Mouse (Mus musculus): ENCODE measurements around the gene Mamdc2.

The Mamdc2 gene

DNA sequence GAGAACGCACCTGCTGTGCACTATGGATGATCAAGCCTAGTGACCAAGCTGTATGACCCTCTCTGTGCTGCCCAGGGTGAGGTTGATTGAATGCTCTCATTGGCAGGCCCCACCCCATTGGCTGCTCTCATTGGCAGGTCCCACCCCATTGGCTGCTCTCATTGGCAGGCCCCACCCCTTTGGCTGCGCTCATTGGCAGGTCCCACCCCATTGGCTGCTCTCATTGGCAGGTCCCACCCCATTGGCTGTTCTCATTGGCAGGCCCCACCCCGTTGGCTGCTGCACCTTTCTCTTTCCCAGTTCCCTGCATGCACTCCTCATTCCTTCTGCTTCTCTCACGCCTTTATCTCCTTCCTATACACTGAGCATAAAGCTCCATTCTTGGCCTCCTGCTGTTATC lies 12.5 kb downstream of the Mamdc2 start:
- DNase-seq (ENCODE audit: inconsistent ontology term): no peak

DNA sequence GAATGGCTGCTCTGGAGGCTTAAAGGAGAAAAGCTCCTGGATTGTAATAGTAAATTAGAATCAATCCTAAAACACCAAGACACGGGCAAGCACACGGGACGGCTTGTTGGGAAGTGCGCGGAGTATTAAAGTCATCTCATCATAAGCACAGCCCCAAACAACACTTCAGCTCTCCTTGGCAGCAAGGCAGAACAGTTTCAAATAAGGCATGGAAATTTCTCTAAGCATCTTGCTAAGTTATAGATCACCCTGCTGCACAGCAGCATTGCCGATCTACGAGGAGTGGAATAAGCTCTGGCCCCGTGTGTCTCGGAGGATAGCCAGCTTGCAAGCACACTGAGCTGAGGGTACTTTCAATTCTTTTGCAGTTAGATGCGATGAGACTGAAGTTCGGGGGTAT lies 13.8 kb downstream of the Mamdc2 start:
- no peak for DNase-seq (ENCODE audit: inconsistent ontology term)

DNA sequence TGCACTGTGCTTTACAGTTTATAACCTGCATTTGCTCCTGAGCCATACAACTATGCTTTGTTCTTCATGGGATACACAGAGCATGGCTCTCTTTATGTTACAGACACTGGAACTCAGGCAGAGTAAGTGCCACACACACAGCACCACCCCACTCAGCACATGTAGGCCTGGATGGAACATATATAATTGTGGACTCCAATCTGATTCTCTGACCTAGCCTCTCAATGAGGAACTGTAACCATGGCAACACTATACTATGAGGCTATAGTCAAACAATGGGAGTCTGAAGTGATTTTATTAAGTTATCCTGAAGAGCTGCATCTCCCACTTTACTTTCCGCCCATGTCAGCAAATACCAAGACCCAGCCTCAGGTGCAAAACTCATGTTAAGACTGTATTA lies 30.6 kb downstream of the Mamdc2 start:
- no peak for DNase-seq (ENCODE audit: inconsistent ontology term)

DNA sequence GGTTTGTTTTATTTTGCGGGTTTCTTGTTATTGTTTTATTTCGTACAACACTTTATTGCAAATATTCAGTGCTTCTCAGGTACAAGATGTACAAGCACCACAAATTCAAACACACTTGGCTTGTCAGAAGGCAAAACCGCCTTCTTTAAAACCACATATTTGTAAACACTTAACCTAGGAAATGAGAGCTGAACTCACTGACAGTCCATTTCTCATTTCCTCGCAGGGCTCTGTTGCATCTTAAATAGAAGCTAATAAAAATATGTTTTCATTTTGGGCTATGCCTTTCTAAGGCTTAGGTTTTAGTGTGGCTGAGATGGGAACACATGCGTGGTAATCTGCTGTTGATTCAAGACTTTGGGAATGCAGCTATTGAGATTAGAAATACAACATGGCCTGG lies 37.4 kb downstream of the Mamdc2 start:
- no peak for DNase-seq (ENCODE audit: inconsistent ontology term)

DNA sequence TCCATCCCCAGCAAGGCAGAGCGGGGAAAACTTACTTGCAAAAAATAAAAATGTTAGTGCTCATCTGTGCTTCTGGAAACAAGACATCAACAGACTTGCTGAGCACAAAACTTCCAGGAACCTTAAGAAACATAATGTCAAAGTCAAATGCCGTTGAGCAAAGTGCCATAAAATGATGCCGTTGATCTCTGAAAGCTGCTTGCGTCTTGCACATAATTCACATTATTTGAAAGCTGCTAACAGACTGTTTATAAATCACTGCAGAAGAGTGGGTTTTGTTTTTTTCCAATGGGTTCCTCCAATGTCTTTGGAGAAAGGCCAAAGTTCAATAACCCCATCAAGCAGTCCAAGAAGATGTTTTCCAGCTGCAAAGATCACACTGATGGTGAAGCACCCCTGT lies 37.9 kb downstream of the Mamdc2 start:
- no peak for DNase-seq (ENCODE audit: inconsistent ontology term)

DNA sequence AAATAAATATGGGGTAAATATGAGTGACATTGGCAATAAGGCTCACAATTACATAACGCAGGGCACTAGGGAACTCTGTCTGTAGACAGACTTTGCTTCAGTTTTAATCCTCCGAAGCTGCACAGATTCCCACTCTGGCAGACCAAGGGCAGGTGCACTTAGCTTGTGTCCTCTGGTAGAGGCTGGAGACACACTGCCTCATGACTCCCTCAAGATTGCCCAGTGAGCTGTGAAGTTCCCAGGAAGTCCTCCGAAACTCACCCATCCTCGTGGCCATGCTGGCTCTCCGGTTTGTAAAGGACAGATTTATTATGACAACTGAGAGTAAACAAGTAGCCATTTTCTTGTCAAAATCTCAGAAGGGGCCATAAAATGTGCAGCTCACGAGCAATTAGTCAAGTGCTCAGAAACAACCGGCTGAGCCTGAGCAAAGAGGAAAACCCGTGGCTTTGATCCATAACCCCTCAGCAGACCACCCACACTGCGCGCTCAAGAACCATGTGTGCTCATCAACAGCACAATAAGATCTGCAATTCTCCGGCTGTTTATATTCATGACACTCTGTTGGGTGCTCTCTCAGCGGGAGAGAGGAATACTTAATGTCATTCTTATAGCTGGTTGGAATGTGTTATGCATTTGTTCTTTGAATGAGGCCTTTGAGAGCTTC lies 46.6 kb downstream of the Mamdc2 start:
- peak; percentile 59 for DNase-seq (ENCODE audit: inconsistent ontology term)

DNA sequence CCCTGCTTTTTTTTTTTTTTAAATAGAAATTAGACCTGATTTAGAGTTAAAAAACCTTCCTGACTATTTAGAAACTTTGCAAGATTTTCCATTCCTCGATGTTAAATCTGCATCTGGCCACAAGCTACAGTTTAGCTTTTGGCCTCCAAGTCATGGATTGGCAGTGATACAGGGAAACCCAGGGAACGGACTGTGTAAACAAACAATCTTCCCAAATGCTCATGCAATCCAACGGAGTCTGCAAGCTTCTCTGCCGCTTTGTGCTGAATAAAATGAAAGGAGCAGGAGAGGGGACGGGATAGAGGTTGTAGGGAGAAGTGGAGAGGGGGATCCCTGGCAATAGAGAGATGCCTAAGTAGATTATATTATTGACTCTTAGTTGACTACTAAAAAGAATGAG lies 47.8 kb downstream of the Mamdc2 start:
- peak; percentile 35 for DNase-seq (ENCODE audit: inconsistent ontology term)

DNA sequence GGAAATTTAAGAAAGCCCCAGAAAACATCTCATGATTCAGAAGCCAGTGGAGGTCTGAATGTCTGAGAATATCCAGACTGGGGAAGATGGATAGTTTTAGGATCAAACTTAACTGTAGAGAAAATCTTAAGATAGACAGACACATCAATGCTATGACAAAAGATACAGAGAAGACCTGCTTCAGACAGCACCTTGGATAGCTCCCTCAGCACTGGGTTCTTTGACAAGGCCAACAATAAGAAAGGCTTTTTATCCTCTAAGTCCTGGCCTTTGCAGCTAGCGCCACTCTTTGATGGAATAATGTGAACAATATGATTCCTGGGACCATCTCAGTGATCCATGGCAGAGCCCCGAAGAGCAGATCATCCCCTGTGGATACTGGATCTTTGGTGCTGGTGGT lies 52.3 kb downstream of the Mamdc2 start:
- DNase-seq (ENCODE audit: inconsistent ontology term): no peak

DNA sequence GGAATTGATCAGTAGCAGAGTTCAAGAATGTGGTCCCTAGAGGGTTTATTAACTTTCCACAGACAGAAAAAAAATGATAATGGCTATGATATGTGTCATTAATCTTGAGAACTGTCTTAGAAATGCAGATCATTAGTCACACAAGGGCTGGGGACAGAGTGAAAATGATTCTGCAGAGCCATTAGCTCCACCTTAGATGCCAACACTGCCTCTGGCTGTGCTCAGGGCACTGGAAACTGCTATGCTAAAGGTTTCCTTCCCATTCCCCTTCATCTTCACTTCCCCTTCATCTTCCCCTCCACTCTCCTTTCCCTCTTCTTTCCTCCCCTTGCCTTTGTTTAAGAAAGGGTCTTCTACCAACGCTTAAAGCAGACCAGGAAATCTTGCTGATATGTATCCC lies 53.6 kb downstream of the Mamdc2 start:
- no peak for DNase-seq (ENCODE audit: inconsistent ontology term)

DNA sequence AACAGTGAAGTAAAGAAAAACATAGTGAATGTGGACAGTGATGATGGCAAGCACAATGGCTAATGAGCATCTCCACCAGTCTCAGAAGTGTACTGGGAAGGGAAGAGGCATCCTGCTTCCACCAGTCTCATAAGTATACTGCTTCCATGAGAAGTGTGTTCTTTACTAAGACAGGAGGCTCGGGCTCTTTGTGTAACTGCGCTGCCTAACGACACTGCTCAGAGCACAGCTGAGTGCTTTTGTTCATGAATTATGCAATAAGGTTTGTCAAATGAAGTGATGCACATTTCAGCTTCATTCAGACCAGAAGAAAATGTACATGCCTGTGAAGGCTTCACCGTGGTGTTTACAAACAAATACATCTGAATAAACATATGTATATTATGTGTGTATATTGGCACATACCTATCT lies 59.4 kb downstream of the Mamdc2 start:
- no peak for DNase-seq (ENCODE audit: inconsistent ontology term)

DNA sequence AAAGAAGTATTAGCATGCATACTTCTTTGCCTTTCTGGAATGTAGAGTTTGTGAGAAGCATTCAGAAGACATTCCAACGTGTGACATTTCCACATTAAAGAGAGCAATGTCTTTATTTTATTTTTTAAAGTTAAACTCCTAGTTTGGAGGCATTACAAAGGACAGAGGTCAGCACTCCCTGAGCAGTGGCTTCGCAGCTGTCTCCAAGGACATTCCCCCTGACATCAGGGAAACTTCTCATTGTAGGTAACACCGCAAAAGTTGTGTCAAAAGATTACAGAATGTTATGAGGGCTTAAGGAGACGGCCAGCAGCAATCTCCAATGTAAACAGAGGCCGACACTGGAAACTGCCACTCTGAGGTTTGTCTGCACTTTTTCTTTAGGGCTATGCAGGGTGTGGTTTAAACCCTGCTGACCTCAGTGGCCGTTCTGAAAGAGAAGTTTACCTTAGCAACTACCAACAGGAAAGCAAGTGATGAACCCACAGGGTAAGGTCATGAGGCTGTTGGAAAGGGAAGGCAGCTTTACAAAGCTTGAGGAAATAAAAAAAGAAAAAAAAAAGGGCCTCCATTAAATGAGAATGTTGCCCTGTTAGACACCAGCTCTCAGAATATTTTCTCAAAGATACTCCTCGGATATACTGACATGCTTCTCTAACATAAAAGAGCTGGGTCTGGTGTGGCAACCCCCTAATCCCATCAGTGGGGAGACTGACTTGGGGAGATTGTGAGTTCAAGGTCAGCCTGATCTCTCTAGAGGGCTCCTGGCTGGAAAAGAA lies 60.0 kb downstream of the Mamdc2 start:
- no peak for DNase-seq (ENCODE audit: inconsistent ontology term)

DNA sequence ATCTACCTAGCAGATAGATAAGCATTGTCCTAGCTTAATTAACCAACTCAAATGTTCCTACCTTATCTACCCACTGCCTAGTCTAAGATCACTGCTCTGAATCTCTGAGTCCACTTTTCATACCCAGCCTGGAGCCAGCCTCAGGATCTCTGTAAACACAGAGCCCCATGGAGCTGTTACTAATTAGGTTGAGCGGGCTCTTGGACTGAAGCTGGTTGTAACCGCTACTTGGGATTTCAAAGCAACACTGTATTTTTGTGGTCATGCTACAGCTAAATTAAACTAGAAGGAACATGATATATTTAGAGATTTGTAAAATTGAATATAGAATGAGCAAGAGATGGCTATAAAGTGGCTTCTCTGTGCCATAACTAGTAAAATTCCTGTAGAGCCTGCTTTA lies 65.8 kb downstream of the Mamdc2 start:
- no peak for DNase-seq (ENCODE audit: inconsistent ontology term)

DNA sequence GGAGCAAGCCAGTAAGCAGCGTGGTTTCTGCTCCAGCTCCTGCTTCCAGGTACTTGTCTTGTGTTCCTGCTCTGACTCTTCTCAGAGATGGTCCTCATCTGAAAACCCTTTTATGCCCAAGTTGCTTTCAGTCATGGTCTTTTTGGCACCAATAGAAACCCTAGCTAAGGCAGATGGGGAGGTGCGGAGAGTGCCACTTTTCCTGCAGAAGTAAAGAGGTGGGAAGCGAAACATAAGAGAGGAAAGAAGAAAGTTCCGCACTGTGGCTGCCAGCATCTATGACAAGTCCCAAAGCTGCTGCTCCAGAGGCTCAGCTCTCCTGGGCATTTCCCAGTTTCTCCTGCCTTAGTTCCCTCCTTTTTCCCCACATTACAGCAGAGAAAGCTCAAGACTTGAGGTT lies 67.3 kb downstream of the Mamdc2 start:
- no peak for DNase-seq (ENCODE audit: inconsistent ontology term)

DNA sequence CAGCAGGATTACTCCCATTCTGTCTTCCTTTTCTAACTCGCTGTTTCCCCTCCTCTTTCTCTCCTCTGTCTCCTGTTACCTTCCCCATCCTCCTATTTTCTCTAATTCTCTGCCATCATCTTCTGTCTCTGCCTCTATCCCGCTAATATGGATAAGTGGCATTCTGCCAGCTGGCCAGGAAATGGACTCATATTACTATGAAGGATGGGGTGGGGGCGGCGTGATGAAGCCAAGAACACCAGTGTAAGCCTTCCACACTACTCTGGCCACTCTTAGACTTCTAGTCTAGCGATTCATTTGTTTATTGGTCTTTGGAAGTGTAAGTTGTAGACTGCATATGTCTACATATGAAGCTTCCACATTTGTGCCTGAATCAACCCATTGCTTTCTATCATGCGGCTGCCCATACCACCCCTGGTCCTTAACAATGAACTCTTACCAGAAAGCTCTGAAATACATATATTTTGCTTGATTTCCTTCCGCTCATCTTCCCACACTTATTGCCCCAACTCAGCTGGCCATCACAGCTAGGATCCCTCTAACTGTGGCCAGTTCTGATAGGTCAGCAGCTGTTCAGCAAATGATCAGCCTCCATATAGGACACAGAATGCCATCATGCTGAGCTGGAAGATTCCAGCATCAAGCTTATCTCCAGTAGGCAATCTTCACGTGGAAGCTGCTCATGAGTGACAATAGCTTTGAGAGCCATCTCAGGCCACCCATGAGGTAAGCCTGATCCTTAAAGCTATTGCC lies 68.3 kb downstream of the Mamdc2 start:
- no peak for DNase-seq (ENCODE audit: inconsistent ontology term)

DNA sequence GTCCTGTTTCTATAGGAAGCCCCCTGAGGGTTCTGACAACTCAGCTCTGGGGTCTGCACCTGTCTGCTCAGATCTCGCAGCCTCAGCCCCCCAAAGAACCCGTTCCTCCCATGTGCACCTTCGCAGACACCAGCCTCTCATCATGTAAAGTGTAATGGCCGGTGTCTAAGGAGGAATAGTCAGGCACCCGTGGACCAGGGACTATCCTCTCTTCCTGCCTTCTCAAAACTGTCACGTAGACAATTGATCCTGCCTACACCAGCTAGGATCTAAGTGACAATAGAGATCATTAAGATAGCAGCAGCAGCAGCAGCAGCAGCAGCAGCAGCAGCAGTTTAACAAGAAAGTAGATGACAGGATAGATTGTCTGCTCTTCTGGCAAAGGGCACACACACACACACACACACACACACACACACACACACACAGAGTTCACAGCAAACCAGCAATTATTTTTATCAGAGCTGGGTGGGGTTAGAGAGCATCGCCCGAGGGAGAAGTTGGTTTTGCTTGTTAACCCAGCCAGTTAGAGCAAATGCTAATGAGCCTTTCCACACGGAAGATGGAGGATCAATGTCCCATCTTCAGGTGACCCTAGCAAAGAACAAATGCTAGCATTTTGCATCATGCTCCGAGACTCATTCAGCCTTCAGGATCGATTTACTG lies 71.6 kb downstream of the Mamdc2 start:
- no peak for DNase-seq (ENCODE audit: inconsistent ontology term)

DNA sequence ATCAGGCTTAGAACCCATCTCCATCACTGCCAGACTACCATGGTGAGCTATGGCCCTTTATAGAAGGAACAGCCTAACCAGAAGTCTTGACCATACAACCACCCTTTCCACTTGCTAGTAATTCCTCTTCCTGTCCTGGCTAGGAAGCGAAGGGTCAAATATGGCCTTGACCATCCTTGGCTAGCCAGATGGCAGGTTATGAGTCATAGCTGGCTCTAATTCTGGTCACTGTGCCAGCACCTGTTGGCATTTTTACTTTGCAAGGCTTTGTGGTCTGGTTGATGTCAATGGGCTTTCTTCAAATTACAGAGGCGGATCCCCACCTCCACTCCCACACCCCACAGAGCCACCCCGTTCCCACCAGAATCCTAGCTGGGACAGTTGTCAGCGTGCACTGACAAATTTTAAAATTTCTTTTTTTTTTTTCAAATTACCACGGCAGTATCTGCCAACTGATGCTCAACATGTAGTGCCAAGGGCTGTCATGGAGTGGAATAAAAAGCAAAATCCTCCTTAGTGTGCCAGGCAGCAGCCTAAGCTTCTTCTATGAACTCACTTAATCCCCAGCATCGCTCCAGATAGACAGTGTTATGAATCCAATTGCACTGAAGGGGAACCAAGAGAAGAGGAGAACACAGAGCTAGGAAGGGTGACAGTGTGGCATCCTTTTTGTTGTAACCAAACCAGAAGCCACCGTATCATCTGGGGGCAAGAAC lies 73.1 kb downstream of the Mamdc2 start:
- peak; percentile 81 for DNase-seq (ENCODE audit: inconsistent ontology term)

DNA sequence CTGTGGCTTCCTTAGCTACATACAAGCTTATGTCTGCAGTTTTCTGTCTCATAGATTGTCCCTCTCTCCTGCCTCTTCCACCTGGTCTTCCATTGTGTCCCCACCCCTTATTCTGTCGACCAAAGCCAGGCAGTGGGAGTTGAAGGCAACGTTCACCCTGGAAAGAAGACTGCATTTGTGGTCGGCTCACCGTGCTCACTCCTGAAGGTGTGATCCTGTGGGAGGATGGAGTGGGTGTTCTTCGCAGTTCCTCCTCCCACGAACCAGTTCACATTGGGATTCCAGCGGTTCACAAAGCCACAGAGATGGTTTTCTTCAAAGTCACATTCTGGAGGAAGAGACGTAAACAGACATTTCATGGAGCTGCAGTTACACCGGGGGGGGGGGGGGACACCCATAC lies 74.5 kb downstream of the Mamdc2 start:
- DNase-seq (ENCODE audit: inconsistent ontology term): peak; percentile 54

DNA sequence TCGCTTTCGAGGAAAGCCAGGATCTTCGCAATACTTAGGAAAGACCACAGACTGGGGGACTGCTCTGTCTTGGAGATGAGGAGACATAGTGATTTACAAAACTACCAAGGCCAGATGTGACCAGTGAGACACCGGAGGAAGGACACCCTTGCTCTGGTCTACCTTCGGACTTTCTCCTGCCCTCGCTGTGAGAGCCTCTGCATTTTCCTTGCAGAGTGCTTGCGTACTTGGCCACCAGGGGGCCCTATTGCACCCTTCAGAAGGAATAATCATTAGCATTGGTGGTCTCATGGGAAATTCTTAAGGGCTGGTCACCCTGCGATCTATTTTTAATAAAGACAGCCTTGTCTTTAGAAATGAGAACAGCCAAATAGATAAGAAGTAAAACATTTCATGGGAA lies 75.0 kb downstream of the Mamdc2 start:
- DNase-seq (ENCODE audit: inconsistent ontology term): peak; percentile 47

DNA sequence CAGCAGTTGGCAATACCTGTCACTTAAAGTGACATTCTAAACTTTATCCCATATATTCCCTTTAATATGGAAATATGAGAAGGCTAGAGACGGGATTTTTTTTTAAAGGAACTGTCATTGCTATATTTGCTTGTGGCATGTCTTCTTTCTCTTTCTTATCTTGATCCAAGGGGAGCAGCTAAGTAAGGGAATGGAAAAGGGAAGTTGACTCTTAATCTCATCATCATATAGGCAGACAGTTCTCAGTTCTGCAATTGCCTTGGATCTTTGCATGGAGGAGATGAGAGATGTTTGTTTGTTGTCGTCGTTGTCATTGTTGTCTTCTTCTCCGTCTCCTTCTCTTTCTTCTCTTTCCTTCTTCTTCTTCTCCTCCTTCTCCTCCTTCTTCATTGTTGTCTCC lies 79.0 kb downstream of the Mamdc2 start:
- DNase-seq (ENCODE audit: inconsistent ontology term): no peak

DNA sequence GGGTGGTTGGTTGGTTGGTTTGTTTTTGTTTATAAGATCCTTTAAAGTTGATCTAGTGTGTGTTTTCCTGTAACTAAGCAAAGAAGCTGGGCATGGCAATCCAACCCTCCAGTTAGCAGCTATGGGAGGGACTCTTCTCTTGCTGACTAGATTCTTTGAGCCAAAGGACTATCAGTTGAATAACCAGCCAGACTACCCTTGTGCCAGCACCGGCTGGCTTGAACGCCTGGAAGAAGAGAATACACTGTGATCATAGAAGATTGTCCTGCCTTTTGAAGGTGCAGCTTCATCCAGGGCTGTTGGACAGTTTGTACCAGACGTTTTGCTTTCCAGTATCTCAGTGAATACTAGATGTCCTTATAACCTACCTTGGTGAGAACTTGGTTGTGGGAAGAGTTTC lies 86.2 kb downstream of the Mamdc2 start:
- DNase-seq (ENCODE audit: inconsistent ontology term): no peak

DNA sequence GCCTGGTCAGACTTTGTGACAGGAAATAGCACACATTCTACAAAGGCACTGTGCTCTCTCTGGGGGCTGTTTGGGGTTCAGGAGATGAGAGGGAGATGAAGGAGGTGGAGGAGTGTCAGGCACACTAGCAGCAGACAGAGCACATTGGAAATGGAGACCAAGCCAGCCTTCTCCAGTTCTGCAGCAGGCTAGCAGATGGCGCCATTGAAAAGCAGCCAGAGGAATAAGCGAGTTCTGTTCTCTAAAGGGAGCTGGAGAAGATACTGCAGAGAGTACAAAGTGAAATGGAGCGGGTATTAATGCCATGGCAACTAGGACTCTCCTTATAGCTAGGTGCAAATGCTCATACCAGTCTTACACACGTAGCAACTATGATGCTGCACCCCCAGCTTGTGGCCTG lies 87.1 kb downstream of the Mamdc2 start:
- DNase-seq (ENCODE audit: inconsistent ontology term): no peak

DNA sequence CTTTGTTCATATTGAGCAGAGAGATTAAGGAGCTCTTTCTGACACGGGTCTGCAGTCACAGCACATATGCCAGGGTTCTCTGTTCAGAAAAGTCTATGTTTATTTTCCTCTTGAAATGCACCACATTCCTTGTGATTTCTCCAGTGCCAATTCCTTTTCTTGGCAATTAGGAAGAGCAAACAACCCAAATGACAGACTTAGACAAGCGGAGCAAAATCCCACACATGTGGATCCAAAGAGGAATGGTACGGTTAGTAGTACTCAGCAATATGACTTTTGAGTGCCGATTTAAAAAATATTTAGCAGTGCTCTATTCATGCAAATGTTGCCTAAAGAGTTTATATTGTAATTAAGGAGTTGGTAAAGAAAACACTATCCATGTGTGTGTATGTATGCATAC lies 87.7 kb downstream of the Mamdc2 start:
- no peak for DNase-seq (ENCODE audit: inconsistent ontology term)

Data from Muller cell, postnatal 12 days (primary cell).